Mouse (Mus musculus) MEL (cell line): ENCODE results near the gene Tuba1b. TPM values are rescaled to one million over a fixed set of nuclear protein-coding genes. Genes with fewer than 3 reads are reported as not detected.

Source experiments
- DNase-seq: peaks from one replicate; pipeline ENCODE4 v3.0.0; 2011; ENCODE audit warnings: low read depth, low spot score
- H3K27ac ChIP-seq: 2 replicates; pipeline ENCODE4 v1.5.1; 2012; ENCODE audit warnings: low read depth, mild to moderate bottlenecking, control low read depth, low read length, moderate library complexity; ENCODE audit not compliant: control insufficient read depth
- H3K27me3 ChIP-seq, 2 experiments: fragments of 150-350 bp in 1 of 2; sonication (generic) in 1 of 2; 2 replicates each; pipeline ENCODE4 v1.6.1; 2012; ENCODE audit warnings: low read length in 2 of 2, mild to moderate bottlenecking in 2 of 2, improper control_type of control experiment in 1 of 2, moderate library complexity in 1 of 2; ENCODE audit not compliant: insufficient read depth in 2 of 2, control insufficient read depth in 1 of 2
- H3K36me3 ChIP-seq, 2 experiments: 2 replicates each; pipeline ENCODE4 v1.6.1; 2012 to 2014; ENCODE audit warnings: low read length in 2 of 2, improper control_type of control experiment in 1 of 2, inconsistent platforms in 1 of 2, mild to moderate bottlenecking in 1 of 2; ENCODE audit not compliant: insufficient read depth in 2 of 2, control insufficient read depth in 1 of 2
- H3K4me1 ChIP-seq, 2 experiments: fragments of 150-350 bp in 1 of 2; sonication (generic) in 1 of 2; 2 replicates each; pipeline ENCODE4 v1.6.1; 2012; ENCODE audit warnings: low read length in 2 of 2, improper control_type of control experiment in 1 of 2, mild to moderate bottlenecking in 1 of 2; ENCODE audit not compliant: insufficient read depth in 2 of 2, control insufficient read depth in 1 of 2
- H3K4me3 ChIP-seq, 2 experiments: fragments of 150-350 bp in 1 of 2; sonication (generic) in 1 of 2; 2 replicates each; pipeline ENCODE4 v1.5.1; 2012; ENCODE audit warnings: low read depth in 2 of 2, low read length in 2 of 2, mild to moderate bottlenecking in 2 of 2, moderate library complexity in 2 of 2, control low read depth in 1 of 2, improper control_type of control experiment in 1 of 2; ENCODE audit not compliant: control insufficient read depth in 1 of 2, insufficient read depth in 1 of 2
- H3K79me2 ChIP-seq: 2 replicates; pipeline ENCODE4 v1.6.1; 2012; ENCODE audit warnings: mild to moderate bottlenecking, low read length, moderate library complexity; ENCODE audit not compliant: control insufficient read depth, poor library complexity, insufficient read depth
- H3K9ac ChIP-seq: 2 replicates; pipeline ENCODE4 v1.6.1; 2012; ENCODE audit warnings: low read depth, mild to moderate bottlenecking, control low read depth, low read length, moderate library complexity; ENCODE audit not compliant: control insufficient read depth, poor library complexity, severe bottlenecking
- H3K9me3 ChIP-seq: fragments of 150-350 bp; sonication (generic); replicated peaks from 2 replicates; pipeline ENCODE4 v1.6.1; 2012; ENCODE audit warnings: mild to moderate bottlenecking, low read length, improper control_type of control experiment, moderate library complexity; ENCODE audit not compliant: insufficient read depth
- CHD2 ChIP-seq: IDR thresholded peaks from 2 replicates; pipeline ENCODE4 v1.6.1; 2011; ENCODE audit warnings: low read length, improper control_type of control experiment
- CTCF ChIP-seq, 3 experiments: IDR thresholded peaks in 2 of 3; conservative IDR thresholded peaks in 1 of 3; 2 replicates each; pipeline ENCODE4 v1.5.1; 2011 to 2012; ENCODE audit warnings: low read length in 3 of 3, low read depth in 2 of 3, mild to moderate bottlenecking in 2 of 3, improper control_type of control experiment in 1 of 3, inconsistent platforms in 1 of 3, mixed read lengths in 1 of 3, moderate library complexity in 1 of 3; ENCODE audit not compliant: control insufficient read depth in 1 of 3, insufficient read depth in 1 of 3, poor library complexity in 1 of 3, severe bottlenecking in 1 of 3
- E2F4 ChIP-seq: IDR thresholded peaks from 2 replicates; pipeline ENCODE4 v1.6.1; 2011; ENCODE audit warnings: low read depth, low read length, improper control_type of control experiment, borderline replicate concordance
- ELF1 ChIP-seq: IDR thresholded peaks from 2 replicates; pipeline ENCODE4 v1.6.1; 2014; ENCODE audit warnings: low read depth, mild to moderate bottlenecking, inconsistent platforms, low read length, improper control_type of control experiment, moderate library complexity
- ETS1 ChIP-seq: IDR thresholded peaks from 2 replicates; pipeline ENCODE4 v1.6.1; 2012; ENCODE audit warnings: low read depth, mild to moderate bottlenecking, inconsistent platforms, low read length, improper control_type of control experiment, moderate library complexity
- GABPA ChIP-seq: IDR thresholded peaks from 2 replicates; pipeline ENCODE4 v1.6.1; 2012; ENCODE audit warnings: low read depth, mild to moderate bottlenecking, inconsistent platforms, low read length, improper control_type of control experiment, moderate library complexity
- JUND ChIP-seq: IDR thresholded peaks from 2 replicates; pipeline ENCODE4 v1.6.1; 2011; ENCODE audit warnings: low read depth, mild to moderate bottlenecking, improper control_type of control experiment, low read length
- KAT2A ChIP-seq: conservative IDR thresholded peaks from 2 replicates; pipeline ENCODE4 v1.6.1; 2012; ENCODE audit warnings: low read depth, low read length, improper control_type of control experiment, inconsistent platforms
- MAFK ChIP-seq: IDR thresholded peaks from 2 replicates; pipeline ENCODE4 v1.6.1; 2011; ENCODE audit warnings: low read depth, mild to moderate bottlenecking, low read length, improper control_type of control experiment, borderline replicate concordance
- MAZ ChIP-seq: IDR thresholded peaks from 2 replicates; pipeline ENCODE4 v1.6.1; 2012; ENCODE audit warnings: low read depth, mild to moderate bottlenecking, inconsistent platforms, low read length, improper control_type of control experiment
- MEF2A ChIP-seq: IDR thresholded peaks from 2 replicates; pipeline ENCODE4 v1.6.1; 2014; ENCODE audit warnings: low read depth, mild to moderate bottlenecking, inconsistent platforms, low read length, improper control_type of control experiment; ENCODE audit not compliant: poor library complexity, insufficient replicate concordance, severe bottlenecking; ENCODE audit errors: extremely low read depth
- MXI1 ChIP-seq: IDR thresholded peaks from 2 replicates; pipeline ENCODE4 v1.6.1; 2011; ENCODE audit warnings: mild to moderate bottlenecking, low read depth, low read length, improper control_type of control experiment
- MYB ChIP-seq: IDR thresholded peaks from 2 replicates; pipeline ENCODE4 v1.6.1; 2011; ENCODE audit warnings: mild to moderate bottlenecking, low read depth, low read length, improper control_type of control experiment
- NELFE ChIP-seq: IDR thresholded peaks from 2 replicates; pipeline ENCODE4 v1.6.1; 2011; ENCODE audit warnings: low read depth, low read length, improper control_type of control experiment
- NRF1 ChIP-seq: IDR thresholded peaks from 2 replicates; pipeline ENCODE4 v1.6.1; 2014; ENCODE audit warnings: low read depth, mild to moderate bottlenecking, inconsistent platforms, low read length, improper control_type of control experiment, moderate library complexity; ENCODE audit not compliant: poor library complexity, insufficient read depth, severe bottlenecking
- POLR2A ChIP-seq, 2 experiments: IDR thresholded peaks; 2 replicates each; pipeline ENCODE4 v1.6.1; 2011 to 2012; ENCODE audit warnings: low read length in 2 of 2, mild to moderate bottlenecking in 2 of 2, control low read depth in 1 of 2, improper control_type of control experiment in 1 of 2, low read depth in 1 of 2, moderate library complexity in 1 of 2; ENCODE audit not compliant: control insufficient read depth in 1 of 2, insufficient read depth in 1 of 2, poor library complexity in 1 of 2
- POLR2AphosphoS2 ChIP-seq: IDR thresholded peaks from 2 replicates; pipeline ENCODE4 v1.6.1; 2011; ENCODE audit warnings: low read length, improper control_type of control experiment
- POLR2AphosphoS5 ChIP-seq: IDR thresholded peaks from 2 replicates; pipeline ENCODE4 v1.6.1; 2012; ENCODE audit warnings: low read depth, borderline replicate concordance, mild to moderate bottlenecking, inconsistent platforms, low read length, moderate library complexity, mixed read lengths
- RAD21 ChIP-seq: IDR thresholded peaks from 2 replicates; pipeline ENCODE4 v1.6.1; 2011; ENCODE audit warnings: mild to moderate bottlenecking, low read depth, low read length, improper control_type of control experiment
- RCOR1 ChIP-seq: IDR thresholded peaks from 2 replicates; pipeline ENCODE4 v1.6.1; 2012; ENCODE audit warnings: low read depth, mild to moderate bottlenecking, inconsistent platforms, low read length, improper control_type of control experiment
- SIN3A ChIP-seq: IDR thresholded peaks from 2 replicates; pipeline ENCODE4 v1.6.1; 2012; ENCODE audit warnings: low read length, improper control_type of control experiment, inconsistent platforms
- SMC3 ChIP-seq: IDR thresholded peaks from 2 replicates; pipeline ENCODE4 v1.6.1; 2011; ENCODE audit warnings: low read depth, low read length, improper control_type of control experiment
- TBP ChIP-seq: IDR thresholded peaks from 2 replicates; pipeline ENCODE4 v1.8.0; 2011; ENCODE audit warnings: low read depth, low read length, improper control_type of control experiment
- UBTF ChIP-seq: IDR thresholded peaks from 2 replicates; pipeline ENCODE4 v1.6.1; 2012; ENCODE audit warnings: low read depth, mild to moderate bottlenecking, inconsistent platforms, low read length, improper control_type of control experiment, moderate library complexity, borderline replicate concordance; ENCODE audit not compliant: insufficient read depth
- USF1 ChIP-seq: IDR thresholded peaks from 2 replicates; pipeline ENCODE4 v1.6.1; 2014; ENCODE audit warnings: low read depth, mild to moderate bottlenecking, inconsistent platforms, low read length, improper control_type of control experiment, moderate library complexity
- ZC3H11A ChIP-seq: IDR thresholded peaks from 2 replicates; pipeline ENCODE4 v1.6.1; 2012; ENCODE audit warnings: low read depth, mild to moderate bottlenecking, inconsistent platforms, low read length, improper control_type of control experiment
- ZNF384 ChIP-seq: IDR thresholded peaks from 2 replicates; pipeline ENCODE4 v1.6.1; 2012; ENCODE audit warnings: low read depth, mild to moderate bottlenecking, inconsistent platforms, low read length, improper control_type of control experiment
- polyA plus RNA-seq, 2 experiments: library from polyadenylated mRNA; stranded (reverse) in 1 of 2; unstranded in 1 of 2; fragments of >175 nt in 1 of 2; fragments of >200 nt in 1 of 2; gene quantifications; 2 replicates each; pipeline versions ENCODE4 v1.2.1 to v1.2.4; 2012; ENCODE audit warnings: low replicate concordance in 2 of 2, low read depth in 1 of 2; ENCODE audit not compliant: insufficient read length in 2 of 2, insufficient read depth in 1 of 2, missing spikeins in 1 of 2
- total RNA-seq: library from RNA; depleted of rRNA; stranded (reverse); fragments of 300-350 nt; gene quantifications from 2 replicates; pipeline ENCODE4 v1.2.3, GENCODE M21; 2012

The Tuba1b gene
- total and polyA plus RNA-seq, 3 experiments: 1,577 to 1,861 TPM; not detected in 1

DNA sequence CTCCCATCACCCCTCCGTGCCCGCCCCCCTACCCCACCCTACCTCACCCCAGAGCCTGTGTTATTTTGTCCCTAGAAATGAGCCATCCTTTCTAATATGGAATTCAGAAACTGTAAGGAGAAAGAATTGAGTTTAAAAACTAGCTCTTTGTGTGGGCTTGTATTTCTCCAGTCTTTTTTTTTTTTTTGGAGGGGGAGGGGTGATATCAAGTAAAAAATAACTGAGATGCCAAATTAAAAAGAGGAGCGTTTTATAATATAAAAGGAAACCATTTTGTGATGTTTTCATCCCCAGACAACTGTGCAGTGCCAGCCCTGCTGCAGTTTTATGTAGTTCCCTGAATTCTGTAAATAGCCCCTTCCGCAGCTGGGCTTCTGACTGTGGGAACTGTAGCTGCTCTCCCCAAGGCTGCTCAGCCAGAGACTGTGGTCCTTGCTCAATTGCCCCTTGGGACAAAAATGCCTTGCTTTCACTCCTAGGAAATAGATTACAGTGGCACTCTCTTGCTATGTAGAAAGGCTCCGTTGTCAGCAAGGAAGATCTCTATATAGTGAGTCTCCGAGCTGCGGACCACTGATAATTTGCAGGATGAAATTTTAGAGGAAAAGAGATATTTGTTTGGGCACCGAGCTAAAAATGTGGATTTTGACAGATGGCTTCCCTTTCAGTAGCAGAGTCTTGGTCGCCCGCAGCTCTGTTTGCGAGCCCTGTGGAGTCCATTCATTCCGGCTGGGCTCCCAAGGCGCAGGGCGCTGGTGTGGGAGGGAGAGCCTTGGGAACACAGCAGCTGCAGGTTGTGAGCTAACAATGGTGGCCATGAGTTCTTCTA, 20.3 kb upstream of the Tuba1b start:
- peaks cover 4 to 12% of the 10 kb centered on the region in 2 experiments for H3K4me1 ChIP-seq
- H3K9ac ChIP-seq: no peak overlapping the region
- no peaks in the 10 kb centered on the region; the same call in 1 of the 2 replicates for H3K79me2 ChIP-seq
- DNase-seq: no peak
- TF ChIP-seq ZNF384 (peak; percentile 79), CTCF (IDR thresholded peaks at IDR 0.05 in 2 of 3, conservative IDR thresholded peaks at IDR 0.05 in 1 of 3; ENCODE audit: control insufficient read depth in 1 of 3, insufficient read depth in 1 of 3, low read depth in 2 of 3, low read length in 3 of 3, poor library complexity in 1 of 3, severe bottlenecking in 1 of 3) (no peak)
- TF ChIP-seq, all 39 proteins: peak for 1
- Histone ChIP-seq H3K4me3 (no peak overlapping the region), H3K9me3 (no peaks in the 10 kb centered on the region), H3K27ac (no peak overlapping the region), H3K27me3 (peaks cover 3% of the 10 kb centered on the region in 2 experiments; a peak in 3 of 4 replicates), H3K36me3 (peaks cover 0 to 9% of the 10 kb centered on the region in 2 experiments; a peak in 2 of 4 replicates)

GRCm38 (mm10) chr15:98953401-98954356, 19.3 kb upstream of the Tuba1b start, which contains the start of the genes Gm49450 and Tuba1a:
Gene Gm49450, minus strand, starts transcription at chr15:98953551.
Gene Tuba1a, minus strand, starts transcription at chr15:98953703.
- peak within 1 kb of the TSS; percentile 46 for H3K27ac ChIP-seq
- no peaks in the 10 kb centered on the region for H3K9me3 ChIP-seq
- DNase-seq: peak; percentile 91
- H3K36me3 ChIP-seq: peaks cover 0 to 9% of the 10 kb centered on the region in 2 experiments; a peak in 2 of 4 replicates
- H3K79me2 ChIP-seq: no peaks in the 10 kb centered on the region; the same call in 1 of the 2 replicates
- peaks cover 4 to 10% of the 10 kb centered on the region in 2 experiments for H3K4me1 ChIP-seq
- peak within 1 kb of the TSS; percentile 92 to 93 for H3K4me3 ChIP-seq
- H3K9ac ChIP-seq: peak within 1 kb of the TSS; percentile 75
- H3K27me3 ChIP-seq: peaks cover 2 to 3% of the 10 kb centered on the region in 2 experiments; a peak in 3 of 4 replicates
- TF ChIP-seq UBTF (0 out of 2 replicates have a peak, but pooled peaks have one; percentile 28), ETS1 (no peak), SIN3A (no peak), NRF1 (no peak), RAD21 (no peak), TBP (peak; percentile 93), RCOR1 (no peak), ELF1 (no peak), MYB (no peak), POLR2A (IDR thresholded peaks at IDR 0.05; ENCODE audit: control insufficient read depth in 1 of 2, insufficient read depth in 1 of 2, low read depth in 1 of 2, low read length in 2 of 2, poor library complexity in 1 of 2) (peak; percentile 75), POLR2AphosphoS2 (no peak), MAZ (no peak), USF1 (no peak), SMC3 (no peak), GABPA (no peak), KAT2A (no peak), JUND (no peak), CHD2 (no peak), E2F4 (no peak), POLR2AphosphoS5 (no peak), NELFE (peak; percentile 38; the same call in 1 of the 2 replicates), MAFK (no peak), ZC3H11A (no peak), ZNF384 (no peak), MEF2A (no peak), MXI1 (no peak; the same call in 1 of the 2 replicates)
